Mouse (Mus musculus) adrenal gland, postnatal 4 days (tissue): ENCODE measurements at regions not wholly inside any gene's neighbourhood (a gene's known extent, or its start where the extent isn't known, plus 50 kb on each side); places are given as distances from the start of the nearest gene placed in this dataset. TPM values are rescaled to one million over a fixed set of nuclear protein-coding genes. Genes with fewer than 3 reads are reported as not detected.

Experiments used
- DNase-seq, 2 experiments: peaks; one replicate each; pipeline ENCODE4 v3.0.0; 2021 to 2022; ENCODE audit warnings: low spot score in 2 of 2, mixed read lengths in 2 of 2
- microRNA-seq: library from miRNA; unstranded; fragments of <30 nt; microRNA quantifications from one replicate; pipeline ENCODE4 v1.2.0, GENCODE M21; 2021

GRCm38 (mm10) chr1:195312426-195312825, 135.9 kb upstream of the Cr2 start:
- DNase-seq, result no peak

GRCm38 (mm10) chr1:195285076-195285475, 108.6 kb upstream of the Cr2 start:
- no peak for DNase-seq

GRCm38 (mm10) chr1:195241496-195241895, 65.0 kb upstream of the Cr2 start:
- peak; percentile 100 for DNase-seq

- no peak for DNase-seq
Observed at GRCm38 (mm10) chr1:195232658-195233057, 56.1 kb upstream of the Cr2 start.

- no peak for DNase-seq
Observed at GRCm38 (mm10) chr1:195227007-195227406, 50.5 kb upstream of the Cr2 start.

Small RNA genes lying in the stretch of these regions (microRNA-seq; reads per million reads assigned to microRNA genes)
- not detected for gene Gm24802
